Mouse (Mus musculus): ENCODE results near the gene Gm9507.
"Not testable (repeated sequence)": the region's sequence is repeated elsewhere in the genome, so short reads cannot be mapped to it uniquely, and the experiment has no call there.

Gm9507 gene

DNA sequence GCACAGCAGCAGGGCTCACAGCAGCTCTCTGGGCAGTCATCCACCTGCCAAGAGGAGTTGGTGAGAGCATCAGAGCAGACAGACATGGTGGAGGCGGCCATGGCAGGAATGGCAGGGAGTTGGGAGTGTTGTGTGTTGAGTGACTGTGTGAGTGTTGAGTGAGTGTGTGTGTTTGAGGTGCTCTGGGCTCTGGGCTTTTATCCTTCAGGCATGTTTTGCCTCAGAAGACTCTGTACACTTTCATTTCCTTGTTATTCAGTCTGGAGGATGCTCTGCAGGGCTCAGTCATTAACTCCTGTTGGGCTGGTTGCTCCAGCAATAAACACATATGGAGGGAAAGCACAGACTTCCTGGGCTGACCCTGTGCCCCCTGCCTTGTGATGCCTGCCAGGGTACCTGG, 40.4 kb downstream of the Gm9507 start, which contains the start of gene Gm3238:
Gene Gm3238 (minus strand): TSS at position 101 of the 400 bp plus-strand sequence.
- not testable (repeated sequence) for DNase-seq (ENCODE audit: low read depth)

DNA sequence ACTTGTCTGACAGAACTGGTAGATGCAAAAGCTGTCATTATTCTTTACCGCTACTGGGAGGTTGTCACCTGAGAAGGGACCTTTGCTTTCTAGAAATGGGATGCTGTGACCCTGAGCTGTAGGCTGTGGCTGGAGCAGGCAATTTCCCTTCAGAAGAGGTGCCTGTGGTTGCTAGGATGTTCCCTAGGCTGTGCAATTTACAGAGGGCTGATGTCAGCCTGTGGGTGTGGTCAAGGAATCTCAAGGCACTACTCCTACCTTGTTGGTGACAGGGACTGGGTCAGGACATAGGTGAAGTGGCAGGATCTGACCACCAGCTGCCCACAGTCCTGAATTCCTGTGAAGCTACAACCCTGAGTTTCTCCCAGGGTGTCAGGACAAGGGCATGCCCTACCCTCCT, 41.9 kb downstream of the Gm9507 start:
- DNase-seq (ENCODE audit: low read depth), result no peak
